Mouse (Mus musculus): ENCODE data around the gene Angptl4. TPM values are rescaled to one million over a fixed set of nuclear protein-coding genes. Genes with fewer than 3 reads are reported as not detected.

Angptl4 gene
- total RNA-seq, 2 experiments from 2014 or later, result 3.8 to 4.0 TPM

- no peak for DNase-seq (ENCODE audit: extremely low spot score in 1 of 2, low spot score in 1 of 2)
Measured at GRCm38 (mm10) chr17:33807181-33807888, 25.7 kb upstream of the Angptl4 start.

GRCm38 (mm10) chr17:33804745-33805144, 23.1 kb upstream of the Angptl4 start:
- DNase-seq (ENCODE audit: extremely low spot score in 1 of 2, low spot score in 1 of 2), result no peak

- no peak for DNase-seq (ENCODE audit: extremely low spot score in 1 of 2, low spot score in 1 of 2)
Measured at GRCm38 (mm10) chr17:33804205-33804604, 22.6 kb upstream of the Angptl4 start.

GRCm38 (mm10) chr17:33802221-33802620, 20.6 kb upstream of the Angptl4 start:
- no peak for DNase-seq (ENCODE audit: extremely low spot score in 1 of 2, low spot score in 1 of 2)

- no peak for DNase-seq (ENCODE audit: extremely low spot score in 1 of 2, low spot score in 1 of 2)
Measured at GRCm38 (mm10) chr17:33799277-33799676, 17.6 kb upstream of the Angptl4 start.

GRCm38 (mm10) chr17:33798306-33798705, 16.7 kb upstream of the Angptl4 start:
- no peak for DNase-seq (ENCODE audit: extremely low spot score in 1 of 2, low spot score in 1 of 2)

GRCm38 (mm10) chr17:33788732-33789131, 7.1 kb upstream of the Angptl4 start:
- DNase-seq (ENCODE audit: extremely low spot score in 1 of 2, low spot score in 1 of 2), result no peak

GRCm38 (mm10) chr17:33786375-33786774, 4.7 kb upstream of the Angptl4 start:
- no peak for DNase-seq (ENCODE audit: extremely low spot score in 1 of 2, low spot score in 1 of 2)

- DNase-seq (ENCODE audit: extremely low spot score in 1 of 2, low spot score in 1 of 2), result no peak
Measured at GRCm38 (mm10) chr17:33784939-33785338, 3.3 kb upstream of the Angptl4 start.

GRCm38 (mm10) chr17:33783408-33783807, 1.8 kb upstream of the Angptl4 start:
- no peak for DNase-seq (ENCODE audit: extremely low spot score in 1 of 2, low spot score in 1 of 2)

- DNase-seq (ENCODE audit: extremely low spot score in 1 of 2, low spot score in 1 of 2), result no peak
Measured at GRCm38 (mm10) chr17:33782067-33782466, 437 bp upstream of the Angptl4 start.

GRCm38 (mm10) chr17:33780431-33780830, 1.2 kb downstream of the Angptl4 start:
- DNase-seq (ENCODE audit: extremely low spot score in 1 of 2, low spot score in 1 of 2), result no peak

- no peak for DNase-seq (ENCODE audit: extremely low spot score in 1 of 2, low spot score in 1 of 2)
Measured at GRCm38 (mm10) chr17:33779967-33780295, 1.7 kb downstream of the Angptl4 start.

GRCm38 (mm10) chr17:33779271-33779966, 2.2 kb downstream of the Angptl4 start:
- DNase-seq (ENCODE audit: extremely low spot score in 1 of 2, low spot score in 1 of 2), result peak; percentile 66 to 84

- DNase-seq (ENCODE audit: extremely low spot score in 1 of 2, low spot score in 1 of 2), result no peak
Measured at GRCm38 (mm10) chr17:33775287-33775686, 6.3 kb downstream of the Angptl4 start.

GRCm38 (mm10) chr17:33774573-33775155, 7.0 kb downstream of the Angptl4 start:
- DNase-seq (ENCODE audit: extremely low spot score in 1 of 2, low spot score in 1 of 2), result no peak

- DNase-seq (ENCODE audit: extremely low spot score in 1 of 2, low spot score in 1 of 2), result no peak
Measured at GRCm38 (mm10) chr17:33773871-33774572, 7.6 kb downstream of the Angptl4 start.

- DNase-seq (ENCODE audit: extremely low spot score in 1 of 2, low spot score in 1 of 2), result no peak
Measured at GRCm38 (mm10) chr17:33773426-33773825, 8.2 kb downstream of the Angptl4 start.

- DNase-seq (ENCODE audit: extremely low spot score in 1 of 2, low spot score in 1 of 2), result no peak
Measured at GRCm38 (mm10) chr17:33771617-33772016, 10.0 kb downstream of the Angptl4 start.

- no peak for DNase-seq (ENCODE audit: extremely low spot score in 1 of 2, low spot score in 1 of 2)
Measured at GRCm38 (mm10) chr17:33766389-33766788, 15.2 kb downstream of the Angptl4 start.

Measured in layer of hippocampus, postnatal 25 days (tissue).